Mouse (Mus musculus) common myeloid progenitor, adult 5-6 weeks (primary cell): ENCODE data around the gene Trmt10c. TPM values are rescaled to one million over a fixed set of nuclear protein-coding genes. Genes with fewer than 3 reads are reported as not detected.
"Not testable (repeated sequence)": the region's sequence is repeated elsewhere in the genome, so short reads cannot be mapped to it uniquely, and the experiment has no call there.

Source experiments
- ATAC-seq: replicated peaks from 2 replicates; pipeline ENCODE4 v1.8.0; 2016; ENCODE audit warnings: low read depth, mild to moderate bottlenecking, moderate TSS enrichment, inconsistent platforms; ENCODE audit not compliant: poor library complexity, severe bottlenecking
- total RNA-seq: library from RNA; stranded (forward); fragments of 200-1000, 187-1606 nt; gene quantifications from 2 replicates; pipeline ENCODE4 v1.2.3, GENCODE M21; 2017

The Trmt10c gene
- total RNA-seq, 1 experiment from 2014 or later = 58.0 TPM

DNA sequence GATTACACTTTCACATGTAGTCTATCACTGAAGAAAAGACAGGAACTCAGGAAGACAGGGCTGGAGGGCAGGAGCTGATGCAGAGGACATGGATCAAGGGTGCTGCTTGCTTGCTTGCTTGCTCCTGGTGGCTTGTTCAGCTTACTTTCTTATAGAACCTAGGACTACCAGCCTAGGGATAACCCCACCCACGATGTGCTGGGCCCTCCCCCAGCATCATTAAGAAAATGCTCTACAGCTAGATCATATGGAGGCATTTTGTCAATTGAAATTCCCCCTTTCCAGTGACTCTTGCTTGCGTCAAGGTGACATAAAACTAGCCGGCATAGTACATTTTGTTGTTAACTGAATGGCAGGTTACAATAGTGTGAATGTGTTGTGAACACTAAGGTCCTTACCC is 18.3 kb upstream of the Trmt10c start:
- no peak for ATAC-seq

DNA sequence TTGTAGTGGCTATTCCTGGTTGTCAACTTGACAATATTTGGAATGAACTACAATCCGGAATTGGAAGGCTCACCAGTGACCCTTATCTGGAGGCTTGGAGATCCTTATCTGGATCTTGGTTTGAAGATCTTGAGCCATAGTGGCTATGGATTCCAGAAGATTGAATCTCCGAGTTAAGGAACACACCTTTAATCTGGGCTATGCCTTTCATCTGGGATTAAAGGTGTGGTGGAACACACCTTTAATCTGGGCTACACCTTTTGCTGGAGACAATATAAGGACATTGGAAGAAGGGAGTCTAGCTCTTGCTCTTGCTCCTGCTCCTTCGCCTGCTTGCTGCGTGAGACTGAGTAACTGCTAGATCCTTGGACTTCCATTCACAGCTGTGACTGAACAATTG is 10.4 kb upstream of the Trmt10c start, which contains the start of gene Senp7:
Gene Senp7, plus strand, starts transcription at position 301 of the 400 bp plus-strand sequence.
- ATAC-seq = not testable (repeated sequence)

DNA sequence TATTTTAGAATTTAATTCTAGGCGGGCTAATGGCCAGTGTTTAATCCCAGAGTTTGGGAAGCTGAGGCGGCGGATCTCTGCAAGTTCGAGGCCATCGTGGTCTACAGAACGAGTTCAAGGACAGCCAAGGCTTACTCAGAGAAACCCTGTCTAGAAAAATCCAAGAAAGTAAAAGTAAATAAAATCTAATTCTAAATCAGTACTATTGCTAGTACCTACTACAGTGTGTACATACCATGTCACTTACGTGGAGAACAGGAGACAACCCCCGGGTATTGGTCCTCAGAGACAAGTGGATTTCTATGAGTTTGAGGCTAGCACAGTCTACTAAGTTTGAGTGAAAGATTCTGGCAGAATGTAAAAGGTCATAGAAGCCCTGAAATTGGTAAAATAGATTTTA is 471 bp upstream of the Trmt10c start:
- ATAC-seq = 0 out of 2 replicates have a peak, but pooled peaks have one; percentile 4

DNA sequence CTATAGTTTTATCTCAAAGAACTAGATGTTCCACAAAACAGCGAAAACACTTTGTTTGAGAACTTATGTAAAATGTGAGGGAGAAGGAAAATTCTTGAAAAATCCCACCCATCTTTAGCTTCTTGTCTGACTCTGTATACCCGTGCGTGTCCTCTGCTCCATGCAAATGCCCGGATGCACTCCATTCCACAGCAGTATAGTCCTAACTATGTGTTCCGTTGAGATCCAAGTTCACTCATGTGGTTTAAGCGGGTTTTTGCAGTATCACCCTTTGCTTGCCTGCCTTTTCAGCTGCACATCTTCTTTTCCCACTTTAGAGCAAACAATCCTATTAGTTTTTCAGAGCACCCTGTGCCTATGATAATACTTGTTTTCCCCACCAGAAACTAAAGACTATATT is 1.1 kb downstream of the Trmt10c start:
- ATAC-seq = no peak

DNA sequence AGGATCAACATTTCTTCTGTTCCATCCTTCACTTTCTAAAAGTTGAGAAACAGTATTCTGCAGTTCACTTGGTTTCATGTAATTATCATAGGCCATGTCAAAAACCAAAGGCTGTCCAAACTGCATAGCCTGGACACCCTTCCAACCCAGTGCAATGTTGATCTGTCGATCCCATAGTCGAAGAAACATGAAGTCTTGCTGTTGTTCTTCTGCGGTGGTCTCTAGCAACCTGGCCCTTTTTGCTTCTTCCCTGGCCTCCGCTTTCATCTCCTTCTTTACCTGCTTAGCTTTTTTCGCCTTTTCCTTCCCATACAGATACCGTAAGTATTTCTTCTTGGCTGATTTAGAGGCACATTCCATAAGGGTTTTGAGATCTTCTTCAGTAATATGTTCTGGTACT is 3.1 kb downstream of the Trmt10c start:
- no peak for ATAC-seq

DNA sequence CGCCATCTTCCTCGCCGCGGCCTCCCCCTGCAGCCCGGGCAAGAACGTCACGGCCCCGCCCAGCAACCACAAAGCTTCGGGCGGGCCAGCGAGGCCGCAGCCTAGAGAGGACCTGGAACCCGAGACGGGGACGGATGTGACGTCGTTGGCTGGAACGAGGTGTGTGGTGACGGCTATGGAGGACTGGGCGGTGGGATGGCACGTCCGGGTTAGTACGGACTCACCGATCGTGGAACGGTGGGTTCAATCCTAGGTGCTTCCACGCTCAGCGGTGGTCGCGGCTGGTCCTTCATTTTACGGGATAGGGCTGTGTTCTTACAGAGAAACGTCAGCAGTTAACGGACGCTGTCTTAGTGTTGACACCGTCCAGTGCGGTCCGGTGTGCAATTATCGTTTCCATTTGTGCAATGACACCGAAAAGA is 7.9 kb downstream of the Trmt10c start, which contains the start of gene Pcnp:
Gene Pcnp, minus strand, starts transcription at position 79 of the 422 bp plus-strand sequence.
- ATAC-seq = peak; percentile 97

DNA sequence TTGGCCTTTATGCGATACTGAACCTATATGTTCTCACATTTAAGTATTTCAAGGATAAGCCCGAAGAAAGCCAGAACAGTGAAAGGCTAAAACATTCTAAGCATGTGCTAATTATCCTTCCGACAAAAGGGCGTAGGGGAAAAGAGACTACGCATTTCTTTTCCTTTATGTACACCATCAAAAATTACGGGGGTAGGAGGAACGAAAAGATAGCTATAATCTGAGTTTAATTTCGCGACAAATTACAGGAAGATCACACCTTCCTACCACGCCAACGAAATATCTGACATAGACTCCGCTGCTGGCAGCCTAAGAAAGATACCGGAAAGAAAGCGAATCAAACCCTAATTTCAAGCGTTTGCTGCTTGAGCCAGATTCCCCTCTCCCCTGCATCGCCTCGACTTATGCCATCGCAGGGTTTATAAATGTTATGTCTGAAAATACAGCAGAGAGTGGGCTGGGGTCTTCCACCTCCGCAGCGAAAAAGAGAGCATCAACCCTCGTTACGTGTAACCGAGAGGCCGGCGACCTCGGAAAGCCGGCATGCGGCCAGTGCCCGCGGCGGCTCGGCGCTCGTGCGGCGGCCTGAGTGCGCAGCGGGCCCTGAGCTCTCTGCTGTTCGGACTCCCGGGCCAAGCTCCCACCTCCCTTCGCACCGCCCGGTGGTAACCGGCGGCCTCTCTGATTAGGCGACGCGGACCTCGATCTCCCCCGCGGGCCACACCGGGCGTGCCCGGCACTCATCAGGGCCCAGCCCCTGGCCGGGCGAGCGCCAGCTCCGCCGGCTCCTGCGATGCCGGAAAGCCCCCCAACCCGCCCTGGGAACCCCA is 8.7 kb downstream of the Trmt10c start:
- ATAC-seq = peak; percentile 37

DNA sequence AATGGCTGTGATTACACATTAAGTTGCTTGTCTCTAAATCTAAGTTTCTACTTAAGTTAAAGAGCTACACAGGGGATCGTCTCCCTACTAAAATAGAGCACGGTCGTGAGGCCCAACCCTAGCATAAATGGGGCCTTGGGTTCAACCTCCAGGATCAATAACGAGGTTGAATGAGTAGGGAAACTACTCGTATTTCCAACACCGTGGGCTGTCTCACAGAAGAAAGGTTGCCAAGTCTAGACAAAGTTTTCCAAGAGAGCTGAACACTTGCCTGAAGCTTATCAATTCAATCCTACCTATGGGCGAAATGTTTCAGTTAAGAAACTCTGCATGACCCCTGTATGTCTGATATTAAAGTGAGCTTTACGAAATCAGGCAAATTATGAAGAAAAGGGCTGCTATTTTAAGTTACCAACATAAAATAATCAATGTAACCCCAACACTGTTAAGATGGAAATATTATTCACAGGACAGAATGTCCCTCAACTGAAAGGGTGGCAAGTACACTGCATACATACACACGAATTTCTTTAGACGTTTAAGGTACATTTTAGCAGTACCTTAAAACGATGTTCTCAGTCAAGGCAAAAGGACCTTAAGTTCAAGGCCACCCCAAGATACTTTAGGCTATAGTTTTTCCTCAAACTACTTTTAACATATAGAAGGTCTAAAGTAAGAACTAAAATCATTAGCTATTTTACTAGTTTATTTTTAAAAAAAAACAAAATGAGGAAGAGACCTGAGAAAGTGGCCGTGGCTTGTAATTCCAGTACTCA is 9.6 kb downstream of the Trmt10c start:
- no peak for ATAC-seq

DNA sequence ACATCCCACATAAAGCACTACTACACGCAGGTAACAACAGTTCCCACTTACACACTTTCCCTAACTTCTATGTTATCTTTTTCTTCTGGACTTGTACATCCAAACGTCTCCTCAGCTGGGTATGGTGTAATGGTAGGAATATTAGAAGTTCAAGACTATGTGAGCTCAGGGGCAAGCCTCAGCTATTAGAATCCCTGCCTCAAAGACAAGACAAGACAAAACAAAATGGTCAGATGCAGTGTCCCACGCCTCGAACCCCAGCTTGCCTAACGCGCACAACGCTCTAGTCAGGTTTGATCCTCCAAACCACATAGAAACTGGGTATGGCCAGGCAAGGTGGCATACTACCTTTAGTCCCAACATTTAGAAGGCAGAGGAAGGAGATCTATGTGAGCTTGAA is 18.0 kb downstream of the Trmt10c start:
- no peak for ATAC-seq

DNA sequence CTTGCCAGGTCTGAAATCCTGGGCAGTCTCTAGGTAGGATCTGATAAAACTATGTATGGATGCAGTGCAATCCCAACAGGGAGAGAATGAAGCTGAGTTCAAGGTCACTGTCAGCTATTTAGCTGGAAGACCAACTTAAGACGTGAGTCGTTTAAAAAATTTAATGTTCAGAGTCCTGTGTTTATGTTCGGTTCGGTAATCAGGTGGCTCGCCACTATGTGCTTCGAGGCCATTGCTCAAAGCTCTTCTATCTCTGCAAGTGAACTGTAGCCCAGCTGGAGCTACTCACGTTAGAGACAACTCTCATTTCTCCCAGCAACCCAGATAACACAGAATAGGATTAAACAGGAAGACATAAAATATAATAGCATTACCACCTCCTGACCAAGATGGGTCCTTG is 23.5 kb downstream of the Trmt10c start:
- ATAC-seq = no peak

DNA sequence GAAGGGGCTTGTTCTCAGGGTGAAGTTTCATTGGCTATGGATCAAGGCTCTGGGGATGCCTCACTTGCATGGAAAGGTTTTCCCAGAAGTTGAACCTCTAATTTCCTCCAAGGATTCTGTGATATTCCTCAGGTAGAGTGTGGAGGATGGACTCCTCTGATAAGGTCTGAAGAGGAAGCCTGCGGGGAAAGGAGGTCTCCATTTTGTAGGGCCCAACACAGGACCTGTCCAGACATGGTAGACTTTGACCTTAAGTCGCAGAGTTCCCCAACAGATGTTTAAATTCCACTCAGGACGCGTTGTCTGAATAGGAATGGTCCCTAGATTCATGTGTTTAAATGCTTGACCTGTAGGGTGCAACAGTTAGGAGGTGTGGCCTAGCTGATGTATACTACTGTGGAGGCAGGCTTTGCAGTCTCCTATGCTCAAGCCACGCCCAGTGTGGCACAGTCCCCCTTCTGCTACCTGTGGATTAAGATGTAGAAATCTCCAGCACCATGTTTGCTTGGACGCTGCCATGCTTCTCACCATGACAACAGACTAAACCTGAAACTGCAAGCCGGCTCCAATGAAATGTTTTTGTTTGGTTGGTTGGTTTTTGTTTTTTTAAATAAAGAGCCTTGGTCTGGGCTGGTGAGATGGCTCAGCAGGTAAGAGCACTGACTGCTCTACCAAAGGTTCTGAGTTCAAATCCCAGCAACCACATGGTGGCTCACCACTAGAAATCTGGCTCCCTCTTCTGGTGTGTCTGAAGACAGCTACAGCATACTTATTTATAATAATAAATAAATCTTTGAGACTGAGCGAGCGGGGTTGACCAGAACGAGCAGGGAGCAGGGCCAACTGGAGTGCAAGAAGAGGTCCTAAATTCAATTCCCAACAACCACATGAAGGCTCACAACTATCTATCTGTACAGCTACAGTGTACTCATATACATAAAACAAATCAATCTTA is 24.6 kb downstream of the Trmt10c start:
- no peak for ATAC-seq

DNA sequence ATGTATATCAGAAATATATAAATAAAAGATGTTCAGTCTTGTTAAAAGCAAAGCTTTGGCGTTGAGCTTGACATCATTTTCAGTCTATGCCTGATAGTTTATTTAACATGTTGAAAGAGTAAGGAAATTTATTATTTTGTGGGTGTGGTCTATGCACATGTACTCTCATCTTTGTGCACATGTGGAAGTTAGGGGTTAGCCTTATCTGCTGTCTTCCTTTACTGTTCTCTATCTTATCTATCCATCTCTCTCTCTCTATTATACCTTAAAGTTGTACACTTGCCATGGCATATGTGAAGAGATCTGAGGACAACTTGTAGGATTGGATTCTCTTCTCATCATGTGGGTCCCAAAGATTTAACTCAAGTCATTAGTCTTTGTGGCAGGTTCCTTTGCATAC is 28.8 kb downstream of the Trmt10c start:
- ATAC-seq = no peak

DNA sequence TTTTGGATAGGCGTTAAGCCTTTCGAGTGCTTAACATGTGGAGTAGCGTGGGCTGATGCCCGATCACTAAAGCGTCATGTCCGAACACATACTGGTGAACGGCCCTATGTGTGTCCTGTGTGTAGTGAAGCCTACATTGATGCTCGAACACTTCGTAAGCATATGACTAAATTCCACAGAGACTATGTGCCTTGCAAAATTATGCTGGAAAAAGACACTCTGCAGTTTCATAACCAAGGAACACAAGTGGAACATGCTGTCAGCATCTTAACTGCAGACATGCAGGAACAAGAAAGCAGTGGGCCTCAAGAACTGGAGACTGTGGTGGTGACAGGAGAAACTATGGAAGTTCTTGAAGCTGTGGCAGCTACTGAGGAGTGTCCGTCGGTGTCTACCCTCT is 30.8 kb downstream of the Trmt10c start:
- no peak for ATAC-seq

DNA sequence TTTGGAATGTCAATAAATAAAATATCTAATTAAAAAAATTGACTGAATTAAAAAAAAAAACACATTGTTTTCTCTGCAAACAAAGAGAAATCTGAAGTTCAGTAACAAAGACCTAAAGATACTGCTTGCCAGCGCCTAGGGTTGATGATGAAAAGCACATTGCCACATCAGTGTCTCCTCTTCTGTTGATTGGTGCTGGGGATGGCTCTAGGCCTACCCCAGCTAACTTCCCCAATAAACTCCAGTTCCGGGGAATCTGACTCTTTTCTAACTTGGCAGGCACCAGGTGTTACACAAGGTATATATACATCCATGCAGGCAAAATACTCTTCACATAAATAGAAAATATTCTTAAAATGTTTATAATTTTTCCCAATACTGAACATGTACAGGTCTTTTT is 43.4 kb downstream of the Trmt10c start:
- no peak for ATAC-seq

DNA sequence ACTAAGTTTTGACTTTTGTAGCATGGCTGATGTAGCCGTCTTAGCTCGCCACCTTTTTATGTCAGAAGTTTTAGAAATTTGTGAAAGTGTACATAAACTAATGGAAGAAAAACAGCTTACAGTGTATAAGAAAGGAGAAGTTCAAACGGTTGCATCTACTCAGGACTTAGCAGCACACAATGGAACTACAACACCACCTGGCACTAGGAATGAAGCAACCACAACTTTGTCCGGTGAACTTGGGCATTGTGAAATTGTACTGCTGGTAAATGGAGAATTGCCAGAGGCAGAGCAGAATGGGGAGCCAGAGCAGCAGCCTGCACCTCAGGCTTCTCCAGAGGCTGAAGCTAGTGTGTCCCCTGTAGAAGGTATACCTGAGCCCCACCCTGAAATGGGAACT is 47.3 kb downstream of the Trmt10c start:
- peak; percentile 81 for ATAC-seq

DNA sequence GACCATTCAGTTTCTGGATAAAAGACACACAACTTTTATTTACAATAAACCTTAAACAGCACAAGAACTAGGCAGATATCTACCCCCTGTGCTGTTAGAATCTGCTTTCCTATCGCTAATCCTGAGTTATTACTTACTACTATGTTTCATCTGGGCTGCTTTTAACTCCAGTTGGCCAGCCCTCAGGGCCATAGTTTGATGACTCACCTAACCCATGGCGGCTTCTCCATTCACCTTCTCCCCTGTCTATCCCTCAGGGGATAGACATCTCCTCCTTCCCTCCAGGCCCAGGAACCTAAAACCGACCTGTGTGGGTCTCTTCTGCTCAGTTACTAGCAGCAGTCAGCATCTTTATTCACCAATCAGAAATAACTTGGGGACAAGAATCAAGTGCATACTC is 51.6 kb downstream of the Trmt10c start:
- no peak for ATAC-seq
